Mouse (Mus musculus): ENCODE results near the gene Fkbp2.

DNA sequence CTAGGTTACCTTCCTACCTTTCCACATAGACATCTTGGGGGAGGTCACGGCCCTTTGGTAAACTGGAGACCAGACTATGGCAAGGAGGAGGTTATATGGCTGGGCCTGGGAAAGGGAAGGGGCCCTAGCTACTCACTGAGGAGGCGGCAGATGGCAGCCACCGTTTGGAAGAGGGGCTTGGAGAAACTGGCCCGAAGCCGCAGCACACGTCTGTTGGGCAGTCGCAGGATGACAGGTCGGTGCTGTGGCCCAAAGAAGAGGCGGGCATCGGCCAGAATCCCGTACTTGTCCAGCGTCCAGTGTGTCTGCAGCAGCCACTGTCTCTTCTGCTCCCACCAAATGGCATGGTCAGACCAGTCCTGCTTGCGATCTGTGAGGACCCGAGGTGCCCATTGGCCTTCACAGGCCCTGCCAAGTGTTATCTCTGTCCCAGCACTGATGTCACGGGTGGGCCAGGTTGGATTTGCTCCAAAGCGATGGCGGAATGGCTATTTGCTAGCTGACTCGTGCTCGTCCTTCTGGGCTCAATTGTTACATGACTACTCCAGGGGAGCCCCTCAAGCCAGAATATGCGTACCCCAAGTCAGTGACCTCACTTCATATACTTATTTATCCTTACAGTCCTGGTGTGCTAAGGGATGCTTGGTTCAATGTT, 34.3 kb upstream of the Fkbp2 start:
- no peak for TF ChIP-seq CTCF (IDR thresholded peaks at IDR 0.05; ENCODE audit: low read depth)
- no peak for TF ChIP-seq EP300 (optimal IDR thresholded peaks at IDR 0.05)
